Mouse (Mus musculus): ENCODE results near the gene Hbb-y.
A peak's percentile ranks its signal among the peaks of the same experiment; 100 is the strongest.
"Not testable (repeated sequence)": the region's sequence is repeated elsewhere in the genome, so short reads cannot be mapped to it uniquely, and the experiment has no call there.

The Hbb-y gene

GRCm38 (mm10) chr7:103853090-103853489, at the start of gene Hbb-y:
Gene Hbb-y, minus strand, starts transcription at chr7:103853216.
- no peak for DNase-seq (ENCODE audit: low read depth, low spot score)

DNA sequence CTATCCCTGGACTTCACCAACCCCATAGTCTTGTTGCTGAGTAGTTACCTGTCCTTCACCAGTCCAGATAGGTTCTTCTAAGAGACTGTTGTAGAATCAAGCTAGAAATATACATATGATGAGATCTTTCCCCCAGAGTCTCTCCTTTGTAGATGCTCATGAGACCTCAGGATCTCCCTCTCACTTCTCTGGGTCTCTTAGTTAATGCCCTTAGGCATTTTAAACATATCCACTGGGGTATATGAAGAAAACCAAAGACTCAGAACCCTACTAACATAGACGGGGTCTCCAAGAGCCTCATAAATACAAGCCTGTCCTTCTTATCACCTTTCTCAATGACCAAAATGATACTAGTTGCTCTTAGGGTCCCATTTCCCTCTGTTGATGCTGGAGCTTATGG, 41.4 kb upstream of the Hbb-y start, which contains the start of gene Olfr64:
Olfr64 (minus strand) TSS at position 101 of the 400 bp plus-strand sequence.
- no peak for DNase-seq (ENCODE audit: low read depth, low spot score)

- DNase-seq (ENCODE audit: low read depth, low spot score): no peak
Measured at GRCm38 (mm10) chr7:103886152-103886551, 33.1 kb upstream of the Hbb-y start, which contains the start of gene Olfr66. Gene Olfr66, minus strand, starts transcription at chr7:103886252.

DNA sequence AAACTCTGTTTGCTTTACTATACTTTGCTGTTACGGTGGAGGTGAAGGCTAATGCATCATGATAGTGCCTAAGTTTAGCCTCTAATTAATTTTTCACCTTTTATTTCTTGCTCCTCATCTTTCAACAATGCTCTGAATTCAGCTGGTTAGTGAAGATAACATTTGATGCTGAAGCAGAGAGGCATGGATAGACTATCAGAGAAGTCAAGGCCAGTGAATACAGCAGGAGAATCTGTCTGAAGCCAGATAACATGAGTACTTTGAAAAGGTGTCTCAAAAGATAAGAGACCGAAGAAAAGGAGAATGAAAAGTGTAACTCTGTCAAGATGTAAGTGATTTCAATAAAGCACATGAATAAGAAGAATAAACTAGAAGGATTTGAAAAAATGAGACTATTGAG, 24.1 kb upstream of the Hbb-y start:
- no peak for DNase-seq (ENCODE audit: low read depth, low spot score)

DNA sequence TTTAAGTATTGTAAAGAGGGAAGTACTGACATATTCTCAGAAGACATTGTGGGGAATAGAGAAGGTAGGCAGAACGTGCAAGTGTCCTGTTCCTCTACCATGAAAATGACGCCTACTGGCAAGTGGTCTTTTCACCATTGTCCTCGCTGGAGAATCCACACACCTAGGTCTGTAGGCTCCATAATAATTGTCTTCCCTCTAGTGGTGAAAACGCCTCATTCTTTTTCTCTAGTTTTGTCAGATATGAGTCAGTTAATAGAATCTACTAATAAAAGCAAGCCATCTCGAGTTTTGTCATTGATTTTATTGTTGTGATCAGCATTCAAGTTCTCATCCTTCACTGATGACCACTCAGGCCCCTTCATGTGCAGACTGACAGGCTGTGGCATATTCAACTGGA, 21.4 kb upstream of the Hbb-y start:
- DNase-seq (ENCODE audit: low read depth, low spot score): no peak

DNA sequence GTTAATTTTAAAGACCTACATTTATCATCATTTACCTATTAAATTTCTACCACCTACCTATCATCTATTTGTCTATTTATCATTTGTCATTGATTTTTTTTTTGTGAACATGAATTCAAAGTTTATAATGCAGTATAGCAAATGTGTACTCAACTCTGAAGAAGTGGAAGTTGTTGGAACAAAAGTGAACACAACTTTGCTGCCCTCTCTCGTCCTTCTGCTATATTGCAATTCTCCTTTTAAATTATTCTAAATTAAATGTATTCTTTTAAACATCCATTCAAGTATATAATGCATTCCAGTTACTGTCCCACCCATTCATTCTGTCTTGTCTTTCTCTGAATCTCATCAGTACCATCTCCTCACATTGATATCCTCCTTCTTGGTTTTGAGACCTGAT, 20.0 kb upstream of the Hbb-y start:
- no peak for DNase-seq (ENCODE audit: low read depth, low spot score)

- DNase-seq (ENCODE audit: low read depth, low spot score): no peak
Measured at GRCm38 (mm10) chr7:103870667-103871066, 17.7 kb upstream of the Hbb-y start.

DNA sequence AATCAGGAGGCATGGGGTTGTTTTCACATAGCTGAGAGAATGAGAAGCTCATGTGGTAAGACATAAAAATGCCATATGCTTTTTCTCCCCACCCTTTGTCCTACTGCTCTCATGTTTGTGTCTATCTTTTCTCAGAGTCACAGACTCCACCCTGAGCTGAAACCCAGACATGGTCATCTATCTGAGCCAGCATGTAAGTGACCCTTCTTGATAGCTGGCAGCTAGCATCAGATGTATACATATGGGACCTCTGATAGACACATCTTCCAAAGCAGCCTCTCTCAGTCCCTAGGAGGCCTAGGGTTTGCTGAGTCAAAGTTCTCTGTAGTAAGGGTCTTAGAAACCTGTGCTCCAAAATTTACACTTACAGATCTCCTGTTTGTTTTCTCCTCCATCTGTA, 12.7 kb upstream of the Hbb-y start:
- DNase-seq (ENCODE audit: low read depth, low spot score): no peak

GRCm38 (mm10) chr7:103861531-103861930, 8.5 kb upstream of the Hbb-y start:
- DNase-seq (ENCODE audit: low read depth, low spot score): no peak

GRCm38 (mm10) chr7:103860855-103861254, 7.8 kb upstream of the Hbb-y start:
- DNase-seq (ENCODE audit: low read depth, low spot score): peak; percentile 25

- DNase-seq (ENCODE audit: low read depth, low spot score): no peak
Measured at GRCm38 (mm10) chr7:103859076-103859475, 6.1 kb upstream of the Hbb-y start.

GRCm38 (mm10) chr7:103854669-103855068, 1.7 kb upstream of the Hbb-y start:
- no peak for DNase-seq (ENCODE audit: low read depth, low spot score)

- no peak for DNase-seq (ENCODE audit: low read depth, low spot score)
Measured at GRCm38 (mm10) chr7:103844525-103845325, 8.3 kb downstream of the Hbb-y start.

DNA sequence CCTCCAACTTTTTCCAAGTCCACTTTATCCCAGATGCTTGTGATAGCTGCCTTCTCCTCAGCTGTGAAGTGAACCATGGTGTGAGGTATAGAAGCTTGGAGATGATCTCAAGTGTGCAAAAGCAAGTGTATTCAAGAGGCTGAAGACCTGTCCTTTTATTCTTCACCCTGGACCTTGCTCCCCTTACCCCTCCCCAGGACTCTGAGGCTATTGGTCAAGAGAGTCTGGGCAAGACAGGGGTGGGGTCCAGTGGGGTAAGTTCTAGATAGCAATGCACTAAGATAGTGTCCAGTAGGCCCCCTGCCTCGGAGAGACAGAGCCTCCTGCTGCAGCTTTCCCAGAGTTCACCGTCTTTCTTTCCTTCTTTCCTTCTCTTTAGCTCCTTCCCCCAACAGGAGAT, 10.0 kb downstream of the Hbb-y start, which contains the start of gene Hbb-bh1:
Hbb-bh1 (minus strand) TSS at position 131 of the 400 bp plus-strand sequence.
- no peak for DNase-seq (ENCODE audit: low read depth, low spot score)

- DNase-seq (ENCODE audit: low read depth, low spot score): no peak
Measured at GRCm38 (mm10) chr7:103840268-103840667, 12.7 kb downstream of the Hbb-y start, which contains the start of gene Hbb-bh2. Gene Hbb-bh2, minus strand, starts transcription at chr7:103840520.

GRCm38 (mm10) chr7:103827808-103828207, 25.2 kb downstream of the Hbb-y start, which contains the start of gene Hbb-bs:
Gene Hbb-bs, minus strand, starts transcription at chr7:103828096.
- DNase-seq (ENCODE audit: low read depth, low spot score): no peak

- not testable (repeated sequence) for DNase-seq (ENCODE audit: low read depth, low spot score)
Measured at GRCm38 (mm10) chr7:103827139-103827538, 25.9 kb downstream of the Hbb-y start.

GRCm38 (mm10) chr7:103826255-103826887, 26.6 kb downstream of the Hbb-y start:
- no peak for DNase-seq (ENCODE audit: low read depth, low spot score)

- DNase-seq (ENCODE audit: low read depth, low spot score): no peak
Measured at GRCm38 (mm10) chr7:103825536-103826254, 27.3 kb downstream of the Hbb-y start.

- no peak for DNase-seq (ENCODE audit: low read depth, low spot score)
Measured at GRCm38 (mm10) chr7:103824597-103824996, 28.4 kb downstream of the Hbb-y start.

DNA sequence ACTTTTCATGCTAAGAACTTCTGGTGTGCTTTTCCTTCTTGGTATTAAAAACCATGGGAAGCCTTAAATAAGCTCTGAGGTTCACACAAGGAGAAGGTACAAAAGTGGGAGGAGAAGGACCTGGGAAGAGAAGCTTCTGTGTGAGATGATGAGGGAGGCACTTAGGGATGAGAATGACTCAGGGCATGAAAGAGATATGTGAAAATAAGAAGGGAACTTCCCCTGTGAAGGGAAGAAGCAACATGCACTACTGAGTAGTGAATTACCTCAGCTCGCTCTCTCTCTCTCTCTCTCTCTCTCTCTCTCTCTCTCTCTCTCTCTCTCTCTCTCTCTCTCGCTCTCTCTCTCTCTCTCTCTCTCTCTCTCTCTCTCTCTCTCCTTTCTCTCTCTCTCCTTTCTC, 37.9 kb downstream of the Hbb-y start:
- DNase-seq (ENCODE audit: low read depth, low spot score): not testable (repeated sequence)

DNA sequence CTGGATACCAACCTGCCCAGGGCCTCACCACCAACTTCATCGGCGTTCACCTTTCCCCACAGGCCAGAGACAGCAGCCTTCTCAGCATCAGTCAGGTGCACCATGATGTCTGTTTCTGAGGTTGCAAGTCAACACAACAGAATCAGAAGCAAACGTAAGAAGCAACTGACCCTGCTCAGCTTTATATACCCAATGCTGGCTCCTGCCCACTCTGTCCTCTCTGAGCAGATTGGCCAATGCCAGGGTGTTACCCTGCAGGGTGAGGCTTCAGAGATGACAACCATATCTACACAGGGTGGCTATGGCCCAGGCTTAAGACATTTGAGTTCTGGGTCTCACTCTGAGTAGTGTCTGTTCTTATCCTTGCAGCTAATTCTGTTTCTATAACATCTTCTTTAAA, 39.2 kb downstream of the Hbb-y start, which contains the start of gene Hbb-bt:
Hbb-bt (minus strand) TSS at position 231 of the 400 bp plus-strand sequence.
- no peak for DNase-seq (ENCODE audit: low read depth, low spot score)

All from forelimb bud, embryonic 11.5 days (tissue).